Mouse (Mus musculus): ENCODE measurements around the gene Cep97.

DNA sequence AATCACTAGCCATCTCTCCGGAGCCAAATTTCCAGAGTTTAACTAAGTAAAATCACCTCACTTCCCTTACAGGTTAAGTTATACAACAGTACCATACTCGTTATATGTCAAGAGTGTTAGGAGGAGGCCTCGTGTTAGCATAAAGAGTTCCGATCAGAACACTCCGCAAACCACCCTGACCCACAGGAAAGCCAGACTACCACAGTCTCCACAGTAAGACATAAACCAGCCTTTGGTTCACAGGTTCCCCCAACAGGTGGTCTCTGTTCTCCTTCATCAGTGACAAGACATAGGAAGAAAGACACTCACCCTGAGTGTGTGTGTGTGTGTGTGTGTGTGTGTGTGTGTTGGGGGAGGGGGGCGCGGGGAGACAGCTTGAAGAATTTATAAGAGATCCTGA lies 43.3 kb downstream of the Cep97 start:
- TF ChIP-seq CHD2 (IDR thresholded peaks at IDR 0.05; ENCODE audit: low read depth, low read length) (no peak), HCFC1 (IDR thresholded peaks at IDR 0.05; ENCODE audit: borderline replicate concordance, insufficient read depth, low read length) (no peak)

All from ES-E14 (cell line).